Mouse (Mus musculus) liver, adult 2 months (tissue): ENCODE measurements around the gene Glrp1.

Experiments
- CTCF ChIP-seq: fragments of 200-500 bp; IDR thresholded peaks from 2 replicates; pipeline ENCODE4 v1.5.1; 2011; ENCODE audit warnings: low read depth, low read length, control low read depth
- POLR2A ChIP-seq: fragments of 200-500 bp; IDR thresholded peaks from 2 replicates; pipeline ENCODE4 v1.6.1; 2011; ENCODE audit warnings: low read length, control low read depth; ENCODE audit not compliant: insufficient read depth; ENCODE audit errors: extremely low read depth

- TF ChIP-seq CTCF: no peak
- TF ChIP-seq POLR2A: no peak
Measured at GRCm38 (mm10) chr1:88454703-88455102, 55.2 kb downstream of the Glrp1 start.
